Mouse (Mus musculus): ENCODE measurements around the gene Atp2b4. TPM values are rescaled to one million over a fixed set of nuclear protein-coding genes. Genes with fewer than 3 reads are reported as not detected.
"Not testable (repeated sequence)": the region's sequence is repeated elsewhere in the genome, so short reads cannot be mapped to it uniquely, and the experiment has no call there.

The Atp2b4 gene
- polyA plus RNA-seq, 1 experiment from 2014 or later = 14.9 TPM

DNA sequence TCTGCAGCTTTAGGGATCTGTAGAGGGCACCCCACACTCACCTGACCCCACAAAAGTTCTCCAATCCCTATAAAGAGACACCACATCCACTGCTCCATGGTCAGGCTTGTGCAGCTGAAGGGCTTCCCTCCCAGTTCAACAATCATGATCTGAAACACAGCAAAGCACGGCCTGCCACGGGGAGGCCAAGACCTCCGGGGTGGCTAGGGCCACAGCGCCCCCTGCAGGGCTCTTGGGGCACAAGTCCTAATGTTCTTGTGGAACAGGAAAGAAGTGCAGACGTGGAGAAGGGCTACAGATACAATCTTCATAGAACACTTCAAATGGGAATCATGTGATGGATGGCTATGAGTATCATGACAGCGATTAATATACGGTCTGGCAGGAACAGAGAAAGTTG, 84.4 kb downstream of the Atp2b4 start:
- no peak overlapping the region for H3K4me2 ChIP-seq (ENCODE audit: low read depth, low read length)
- no peaks in the 10 kb centered on the region for H3K27me3 ChIP-seq (replicated peaks; ENCODE audit: control insufficient read depth, insufficient read depth, low read length)
- no peak for ATAC-seq
- no peaks in the 10 kb centered on the region for H3K36me3 ChIP-seq (ENCODE audit: control insufficient read depth, insufficient read depth, low read length)
- WGBS = 23% methylated on average over 7 of the region's 7 CpGs
- no peak overlapping the region for H3K9ac ChIP-seq (ENCODE audit: low read depth, low read length)
- no peak overlapping the region for H3K27ac ChIP-seq (ENCODE audit: low read length)
- H3K4me1 ChIP-seq (ENCODE audit: control insufficient read depth, insufficient read depth, low read length) = peaks cover 6% of the 10 kb centered on the region; the same call in 1 of the 2 replicates
- H3K4me3 ChIP-seq (ENCODE audit: low read length) = no peak overlapping the region
- H3K9me3 ChIP-seq (ENCODE audit: control insufficient read depth, low read length) = no peaks in the 10 kb centered on the region

DNA sequence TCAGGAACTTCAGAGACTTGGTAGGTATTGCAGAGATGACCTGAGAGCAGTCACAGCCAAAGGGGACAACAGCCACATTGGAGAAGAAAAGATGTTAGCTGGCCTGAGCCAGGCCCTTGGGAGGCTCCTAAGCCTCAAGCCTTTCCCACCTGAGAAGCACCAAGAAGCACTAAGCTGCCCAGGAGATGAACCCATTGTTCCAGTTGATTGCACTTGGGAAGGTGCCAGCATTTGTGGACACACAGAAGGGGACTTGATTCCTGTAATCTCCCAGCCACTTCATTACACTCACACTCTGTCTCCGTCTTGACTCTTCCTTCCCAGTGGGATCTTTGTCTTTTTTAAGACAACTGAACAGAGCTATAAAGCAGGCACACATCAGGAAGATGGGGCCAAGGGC, 85.7 kb downstream of the Atp2b4 start:
- Histone ChIP-seq H3K9me3 (ENCODE audit: control insufficient read depth, low read length) (no peaks in the 10 kb centered on the region), H3K27me3 (replicated peaks; ENCODE audit: control insufficient read depth, insufficient read depth, low read length) (no peaks in the 10 kb centered on the region), H3K4me1 (ENCODE audit: control insufficient read depth, insufficient read depth, low read length) (peaks cover 6% of the 10 kb centered on the region; the same call in 1 of the 2 replicates), H3K4me3 (ENCODE audit: low read length) (no peak overlapping the region), H3K4me2 (ENCODE audit: low read depth, low read length) (no peak overlapping the region), H3K27ac (ENCODE audit: low read length) (no peak overlapping the region), H3K9ac (ENCODE audit: low read depth, low read length) (no peak overlapping the region), H3K36me3 (ENCODE audit: control insufficient read depth, insufficient read depth, low read length) (no peaks in the 10 kb centered on the region)
- WGBS = 57% methylated on average over 1 of the region's 1 CpGs
- ATAC-seq = no peak

DNA sequence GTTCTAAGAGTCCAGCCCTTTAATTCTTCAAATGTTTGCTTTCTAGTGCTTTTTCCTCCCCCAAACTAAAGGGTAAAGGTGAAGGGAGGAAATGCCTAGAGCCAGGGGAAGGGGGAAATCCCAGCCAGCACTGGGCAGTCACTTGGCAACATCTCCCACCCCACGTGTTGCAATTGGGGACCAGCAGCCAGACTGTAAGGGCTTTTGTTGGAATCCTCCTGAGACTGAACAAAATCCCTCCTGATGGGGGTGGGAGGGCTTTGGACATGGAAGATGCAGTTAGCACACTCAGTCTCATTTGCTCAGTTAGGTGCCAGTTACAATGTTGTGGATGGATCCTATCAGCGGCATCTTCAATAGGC, 87.9 kb downstream of the Atp2b4 start:
- Histone ChIP-seq H3K9me3 (ENCODE audit: control insufficient read depth, low read length) (no peaks in the 10 kb centered on the region), H3K4me1 (ENCODE audit: control insufficient read depth, insufficient read depth, low read length) (peaks cover 6% of the 10 kb centered on the region; the same call in 1 of the 2 replicates), H3K27me3 (replicated peaks; ENCODE audit: control insufficient read depth, insufficient read depth, low read length) (no peaks in the 10 kb centered on the region), H3K4me2 (ENCODE audit: low read depth, low read length) (no peak overlapping the region), H3K4me3 (ENCODE audit: low read length) (no peak overlapping the region), H3K36me3 (ENCODE audit: control insufficient read depth, insufficient read depth, low read length) (no peaks in the 10 kb centered on the region), H3K9ac (ENCODE audit: low read depth, low read length) (no peak overlapping the region), H3K27ac (ENCODE audit: low read length) (no peak overlapping the region)
- ATAC-seq = no peak
- 44% methylated on average over 2 of the region's 2 CpGs for WGBS

DNA sequence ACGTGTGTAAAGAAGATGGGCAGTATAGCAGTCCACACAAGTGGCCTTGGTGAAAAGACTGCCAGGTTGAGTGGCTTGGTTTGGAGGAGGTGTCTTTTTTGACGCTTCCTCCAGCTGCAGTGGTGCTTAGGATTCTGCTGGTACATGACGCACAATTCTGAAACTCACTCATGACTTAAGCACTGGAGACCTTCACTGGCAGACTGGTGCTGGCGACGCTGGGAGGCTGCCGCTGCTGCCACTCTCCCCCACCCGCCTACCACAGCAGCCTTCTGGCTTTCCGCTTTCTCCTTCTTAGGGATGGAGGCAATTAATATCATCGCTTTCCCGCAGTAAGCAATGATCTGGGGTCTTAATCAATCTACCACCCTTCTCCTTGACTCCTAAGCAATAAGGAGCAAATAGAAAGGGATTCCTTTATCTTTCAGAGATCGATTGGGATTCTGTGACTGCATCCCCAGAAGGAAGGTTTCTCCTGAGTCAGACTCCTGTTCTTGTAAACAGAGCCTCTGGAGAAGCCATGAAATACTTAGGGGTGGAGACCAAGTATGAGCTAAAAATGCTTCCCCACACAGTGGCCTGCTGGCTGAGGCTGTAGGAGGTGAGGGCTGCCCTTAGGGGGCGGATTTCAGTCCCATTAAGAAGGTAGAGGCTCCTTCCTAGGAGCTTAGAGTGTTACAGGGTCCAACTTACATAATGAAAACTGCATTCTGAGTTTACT, 88.4 kb downstream of the Atp2b4 start:
- no peak overlapping the region for H3K27ac ChIP-seq (ENCODE audit: low read length)
- 49% methylated on average over 12 of the region's 12 CpGs for WGBS
- H3K9me3 ChIP-seq (ENCODE audit: control insufficient read depth, low read length) = no peaks in the 10 kb centered on the region
- no peaks in the 10 kb centered on the region for H3K27me3 ChIP-seq (replicated peaks; ENCODE audit: control insufficient read depth, insufficient read depth, low read length)
- no peaks in the 10 kb centered on the region for H3K36me3 ChIP-seq (ENCODE audit: control insufficient read depth, insufficient read depth, low read length)
- no peak overlapping the region for H3K9ac ChIP-seq (ENCODE audit: low read depth, low read length)
- no peak overlapping the region for H3K4me3 ChIP-seq (ENCODE audit: low read length)
- H3K4me2 ChIP-seq (ENCODE audit: low read depth, low read length) = no peak overlapping the region
- peaks cover 6% of the 10 kb centered on the region; the same call in 1 of the 2 replicates for H3K4me1 ChIP-seq (ENCODE audit: control insufficient read depth, insufficient read depth, low read length)
- ATAC-seq = peak; percentile 55; the same call in 1 of the 2 replicates

DNA sequence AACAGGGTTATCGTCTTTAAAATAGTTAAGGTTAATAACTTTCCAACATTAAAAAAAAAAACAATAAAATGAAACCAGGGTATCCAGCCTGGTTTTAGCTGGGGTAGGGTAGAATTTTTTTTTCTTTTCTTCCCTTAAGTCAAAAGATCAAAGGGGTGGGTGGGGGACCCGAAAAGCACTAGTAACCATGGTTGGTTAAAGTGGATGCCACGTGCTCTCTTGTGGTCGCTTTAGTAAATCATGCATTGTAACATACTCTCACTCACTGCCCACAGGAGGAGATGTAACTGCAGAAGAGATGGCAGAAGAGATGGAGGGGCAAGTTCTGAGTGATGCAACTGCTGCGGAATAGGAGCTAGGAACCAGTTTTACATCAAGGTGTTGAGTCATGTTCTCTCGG, 89.5 kb downstream of the Atp2b4 start:
- no peak for ATAC-seq
- 68% methylated on average over 6 of the region's 6 CpGs for WGBS

DNA sequence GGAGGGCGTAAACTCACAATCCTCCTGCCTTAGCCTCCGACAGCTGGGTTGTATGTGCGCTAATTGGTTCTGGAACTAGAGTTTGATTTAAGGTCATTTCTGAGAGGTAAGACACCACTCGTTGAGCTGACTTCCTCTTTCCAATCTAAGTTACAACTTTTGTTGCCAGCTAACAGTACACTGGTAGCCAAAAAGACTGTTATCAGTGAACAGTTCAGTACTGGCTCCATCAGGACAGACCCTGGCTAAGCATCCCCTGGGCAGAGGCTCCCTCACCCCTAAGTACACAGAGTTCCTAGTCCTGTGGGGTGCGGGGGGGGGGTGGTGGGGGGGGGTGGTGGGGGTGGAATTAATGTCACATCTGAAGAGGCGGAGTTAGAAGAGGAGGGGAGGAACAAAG, 89.9 kb downstream of the Atp2b4 start:
- Histone ChIP-seq H3K4me2 (ENCODE audit: low read depth, low read length) (no peak overlapping the region), H3K36me3 (ENCODE audit: control insufficient read depth, insufficient read depth, low read length) (peaks cover 2% of the 10 kb centered on the region; the same call in 1 of the 2 replicates), H3K4me1 (ENCODE audit: control insufficient read depth, insufficient read depth, low read length) (peaks cover 6% of the 10 kb centered on the region; the same call in 1 of the 2 replicates), H3K4me3 (ENCODE audit: low read length) (no peak overlapping the region), H3K9ac (ENCODE audit: low read depth, low read length) (no peak overlapping the region), H3K27ac (ENCODE audit: low read length) (no peak overlapping the region), H3K27me3 (replicated peaks; ENCODE audit: control insufficient read depth, insufficient read depth, low read length) (no peaks in the 10 kb centered on the region), H3K9me3 (ENCODE audit: control insufficient read depth, low read length) (no peaks in the 10 kb centered on the region)
- 68% methylated on average over 6 of the region's 6 CpGs for WGBS
- ATAC-seq = no peak

More for the DNA sequence above, 89.5 kb downstream of the Atp2b4 start:
- Histone ChIP-seq H3K4me1 (ENCODE audit: control insufficient read depth, insufficient read depth, low read length) (peaks cover 6% of the 10 kb centered on the region; the same call in 1 of the 2 replicates), H3K9ac (ENCODE audit: low read depth, low read length) (no peak overlapping the region), H3K4me3 (ENCODE audit: low read length) (no peak overlapping the region), H3K9me3 (ENCODE audit: control insufficient read depth, low read length) (no peaks in the 10 kb centered on the region), H3K36me3 (ENCODE audit: control insufficient read depth, insufficient read depth, low read length) (peaks cover 2% of the 10 kb centered on the region; the same call in 1 of the 2 replicates), H3K27ac (ENCODE audit: low read length) (no peak overlapping the region), H3K27me3 (replicated peaks; ENCODE audit: control insufficient read depth, insufficient read depth, low read length) (no peaks in the 10 kb centered on the region), H3K4me2 (ENCODE audit: low read depth, low read length) (no peak overlapping the region)

DNA sequence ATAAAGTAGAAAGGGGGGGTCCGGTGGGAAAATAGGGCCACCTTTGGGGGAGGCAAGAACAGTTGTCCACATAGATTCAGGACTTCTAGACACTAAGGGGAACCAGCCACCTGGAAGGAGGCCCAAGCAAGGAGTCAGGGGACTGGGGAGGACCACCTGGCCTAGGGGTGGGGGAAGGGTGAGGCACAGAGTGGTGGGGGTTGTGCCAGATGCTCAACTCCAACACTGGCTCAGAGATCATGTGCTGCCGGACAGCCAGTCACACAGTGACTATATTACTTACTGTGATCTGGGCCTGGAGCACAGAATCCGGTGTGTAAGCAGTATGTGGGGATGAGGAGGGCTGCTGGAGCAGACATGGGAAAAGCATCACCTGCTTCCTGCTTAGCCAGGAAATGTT, 91.5 kb downstream of the Atp2b4 start:
- Histone ChIP-seq H3K27me3 (replicated peaks; ENCODE audit: control insufficient read depth, insufficient read depth, low read length) (no peaks in the 10 kb centered on the region), H3K36me3 (ENCODE audit: control insufficient read depth, insufficient read depth, low read length) (peaks cover 2% of the 10 kb centered on the region; the same call in 1 of the 2 replicates)
- WGBS = 65% methylated on average over 3 of the region's 3 CpGs

DNA sequence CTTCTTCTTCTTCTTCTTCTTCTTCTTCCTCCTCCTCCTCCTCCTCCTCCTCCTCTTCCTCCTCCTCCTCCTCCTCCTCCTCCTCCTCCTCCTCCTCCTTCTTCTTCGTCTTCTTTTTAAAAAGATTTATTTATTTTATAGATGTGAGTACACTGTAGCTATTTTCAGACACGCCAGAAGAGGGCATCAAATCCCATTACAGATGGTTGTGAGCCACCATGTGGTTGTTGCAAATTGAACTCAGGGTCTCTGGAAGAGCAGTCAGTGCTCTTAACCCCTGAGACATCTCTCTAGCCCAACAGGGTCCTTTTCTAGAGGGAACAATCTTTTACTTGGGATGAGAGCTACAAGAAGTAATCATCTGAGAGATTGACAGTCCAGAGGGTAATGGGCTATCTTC, 99.0 kb downstream of the Atp2b4 start:
- not testable (repeated sequence) for H3K36me3 ChIP-seq (ENCODE audit: control insufficient read depth, insufficient read depth, low read length); H3K27ac ChIP-seq (ENCODE audit: low read length); H3K9me3 ChIP-seq (ENCODE audit: control insufficient read depth, low read length)

More for the DNA sequence above, 91.5 kb downstream of the Atp2b4 start:
- Histone ChIP-seq H3K9ac (ENCODE audit: low read depth, low read length) (no peak overlapping the region), H3K4me3 (ENCODE audit: low read length) (no peak overlapping the region), H3K4me2 (ENCODE audit: low read depth, low read length) (no peak overlapping the region), H3K27ac (ENCODE audit: low read length) (no peak overlapping the region), H3K4me1 (ENCODE audit: control insufficient read depth, insufficient read depth, low read length) (peaks cover 6% of the 10 kb centered on the region; the same call in 1 of the 2 replicates), H3K9me3 (ENCODE audit: control insufficient read depth, low read length) (no peaks in the 10 kb centered on the region)
- no peak for ATAC-seq

DNA sequence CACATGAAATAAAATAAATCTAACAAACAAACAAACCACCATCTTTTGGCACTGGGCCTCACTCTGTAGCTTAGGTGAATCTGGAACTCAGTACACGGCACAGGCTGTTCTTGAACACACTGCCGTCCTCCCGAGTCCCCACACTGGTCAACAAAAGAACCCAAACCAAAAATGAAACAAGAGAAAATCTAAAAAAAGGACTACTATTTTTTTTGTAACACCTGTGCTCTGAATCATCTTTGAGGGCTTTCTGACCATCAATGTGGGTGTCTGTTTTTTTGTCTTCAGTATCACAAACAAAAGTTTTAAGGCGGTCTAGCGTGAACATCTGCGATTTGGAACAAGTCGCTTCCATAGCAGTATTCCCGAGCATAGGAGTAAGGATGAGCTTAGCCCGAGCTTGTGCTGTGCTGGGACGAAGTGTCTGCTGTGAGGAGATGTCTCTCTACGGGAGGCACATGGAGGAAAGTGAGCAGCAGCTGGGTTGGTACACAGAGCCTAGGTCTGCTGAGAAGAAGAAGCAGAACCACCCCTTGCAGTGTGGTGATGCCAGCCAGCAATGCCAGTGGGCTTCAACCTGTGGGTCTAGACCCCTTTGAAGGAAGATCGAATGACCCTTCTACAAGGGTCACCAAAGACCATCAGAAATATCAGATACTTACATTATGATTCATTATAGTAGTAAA, 102.8 kb downstream of the Atp2b4 start:
- H3K4me1 ChIP-seq (ENCODE audit: control insufficient read depth, insufficient read depth, low read length) = peaks cover 30% of the 10 kb centered on the region
- no peak overlapping the region for H3K27ac ChIP-seq (ENCODE audit: low read length)
- ATAC-seq = no peak
- H3K9me3 ChIP-seq (ENCODE audit: control insufficient read depth, low read length) = no peaks in the 10 kb centered on the region
- H3K4me3 ChIP-seq (ENCODE audit: low read length) = no peak overlapping the region
- WGBS = 93% methylated on average over 12 of the region's 12 CpGs
- no peaks in the 10 kb centered on the region for H3K27me3 ChIP-seq (replicated peaks; ENCODE audit: control insufficient read depth, insufficient read depth, low read length)
- H3K4me2 ChIP-seq (ENCODE audit: low read depth, low read length) = no peak overlapping the region
- H3K36me3 ChIP-seq (ENCODE audit: control insufficient read depth, insufficient read depth, low read length) = no peaks in the 10 kb centered on the region
- H3K9ac ChIP-seq (ENCODE audit: low read depth, low read length) = no peak overlapping the region

More for the DNA sequence above, 99.0 kb downstream of the Atp2b4 start:
- H3K27me3 ChIP-seq (replicated peaks; ENCODE audit: control insufficient read depth, insufficient read depth, low read length); H3K4me2 ChIP-seq (ENCODE audit: low read depth, low read length); H3K9ac ChIP-seq (ENCODE audit: low read depth, low read length); H3K4me1 ChIP-seq (ENCODE audit: control insufficient read depth, insufficient read depth, low read length); ATAC-seq; H3K4me3 ChIP-seq (ENCODE audit: low read length): not testable (repeated sequence)
- WGBS = 19% methylated on average over 1 of the region's 2 CpGs
